Mouse (Mus musculus) fibroblast of lung, adult 2 months (primary cell): Measurements from ENCODE around the gene Lbh.

Experiments used
- DNase-seq: peaks from one replicate; pipeline ENCODE4 v3.0.0-alpha.2; 2011; ENCODE audit warnings: low read depth

Gene Lbh

DNA sequence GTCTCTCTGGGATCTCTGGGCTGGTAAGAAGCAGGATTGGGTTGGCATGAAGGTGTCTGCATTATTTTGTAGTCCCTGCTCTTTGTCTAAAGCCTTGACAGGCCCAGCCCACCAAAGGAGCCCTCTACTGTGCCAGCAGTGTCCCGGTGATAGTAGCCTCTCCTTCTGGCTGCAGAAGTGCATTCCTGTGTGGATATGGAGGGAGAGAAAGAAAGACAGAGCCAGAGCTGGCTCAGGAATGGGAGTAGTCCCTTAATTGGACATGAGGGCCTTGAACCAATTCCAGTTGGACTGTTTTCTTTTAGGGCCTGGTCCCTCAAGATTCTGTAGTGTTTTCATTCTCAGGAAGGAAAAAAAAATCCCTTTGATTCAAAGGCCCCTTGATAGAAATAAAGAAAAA is 6.4 kb upstream of the Lbh start:
- no peak for DNase-seq

DNA sequence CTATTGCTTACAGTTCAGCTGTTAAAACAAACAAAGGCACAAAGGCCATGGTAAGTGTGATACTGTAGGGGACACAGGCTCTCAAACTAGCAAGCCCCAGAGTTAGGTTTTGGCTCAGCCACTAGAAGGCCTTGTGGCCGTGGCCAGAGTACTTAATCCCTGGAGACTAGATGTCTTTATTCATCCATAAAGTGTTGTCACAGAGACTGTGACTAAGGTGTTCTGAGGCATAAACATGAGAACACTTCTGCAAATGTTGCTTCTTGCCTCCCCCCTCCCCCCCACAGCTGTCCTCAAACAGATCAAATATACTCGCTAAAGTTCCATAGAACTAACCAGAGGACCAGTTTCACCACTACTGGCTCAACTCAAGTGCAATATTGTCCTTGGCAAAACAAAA is 4.0 kb upstream of the Lbh start:
- DNase-seq: no peak

DNA sequence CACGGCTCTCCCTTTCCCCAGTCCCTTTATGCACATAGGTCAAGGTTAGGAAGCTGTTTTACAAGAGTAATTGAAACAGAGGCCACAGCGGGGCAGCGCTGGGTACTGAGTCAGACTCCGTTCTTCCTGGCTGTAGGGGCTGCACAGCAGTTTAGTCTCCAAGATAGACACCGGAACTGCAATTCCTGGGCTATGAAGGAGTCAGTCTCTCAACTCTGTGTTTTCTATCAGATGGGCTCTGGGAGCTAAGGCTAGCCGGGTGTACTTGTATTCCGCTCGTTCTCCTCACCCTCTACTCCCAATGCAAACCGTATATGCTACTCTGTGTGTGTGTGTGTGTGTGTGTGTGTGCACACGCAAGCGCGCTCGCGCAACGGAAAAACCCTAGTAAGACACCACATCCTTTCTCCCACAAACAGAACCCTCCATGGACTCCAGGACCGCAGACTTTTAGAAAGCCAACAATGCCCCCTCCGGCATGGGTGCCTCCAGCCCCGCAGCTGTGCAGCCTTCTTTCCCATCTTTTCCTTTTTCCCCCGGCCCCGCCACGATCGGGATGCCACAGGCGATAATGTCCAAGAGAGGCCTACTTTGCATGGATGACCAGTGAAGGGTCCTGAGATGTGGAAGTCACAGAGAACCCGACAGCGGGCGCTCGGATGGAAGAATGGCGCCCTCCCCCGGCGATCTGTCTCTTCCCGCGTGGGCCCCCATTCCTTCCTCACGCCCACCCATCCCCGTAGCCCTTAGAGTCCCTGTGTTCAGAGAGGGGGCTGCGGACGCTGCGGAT is 669 bp upstream of the Lbh start:
- no peak for DNase-seq

DNA sequence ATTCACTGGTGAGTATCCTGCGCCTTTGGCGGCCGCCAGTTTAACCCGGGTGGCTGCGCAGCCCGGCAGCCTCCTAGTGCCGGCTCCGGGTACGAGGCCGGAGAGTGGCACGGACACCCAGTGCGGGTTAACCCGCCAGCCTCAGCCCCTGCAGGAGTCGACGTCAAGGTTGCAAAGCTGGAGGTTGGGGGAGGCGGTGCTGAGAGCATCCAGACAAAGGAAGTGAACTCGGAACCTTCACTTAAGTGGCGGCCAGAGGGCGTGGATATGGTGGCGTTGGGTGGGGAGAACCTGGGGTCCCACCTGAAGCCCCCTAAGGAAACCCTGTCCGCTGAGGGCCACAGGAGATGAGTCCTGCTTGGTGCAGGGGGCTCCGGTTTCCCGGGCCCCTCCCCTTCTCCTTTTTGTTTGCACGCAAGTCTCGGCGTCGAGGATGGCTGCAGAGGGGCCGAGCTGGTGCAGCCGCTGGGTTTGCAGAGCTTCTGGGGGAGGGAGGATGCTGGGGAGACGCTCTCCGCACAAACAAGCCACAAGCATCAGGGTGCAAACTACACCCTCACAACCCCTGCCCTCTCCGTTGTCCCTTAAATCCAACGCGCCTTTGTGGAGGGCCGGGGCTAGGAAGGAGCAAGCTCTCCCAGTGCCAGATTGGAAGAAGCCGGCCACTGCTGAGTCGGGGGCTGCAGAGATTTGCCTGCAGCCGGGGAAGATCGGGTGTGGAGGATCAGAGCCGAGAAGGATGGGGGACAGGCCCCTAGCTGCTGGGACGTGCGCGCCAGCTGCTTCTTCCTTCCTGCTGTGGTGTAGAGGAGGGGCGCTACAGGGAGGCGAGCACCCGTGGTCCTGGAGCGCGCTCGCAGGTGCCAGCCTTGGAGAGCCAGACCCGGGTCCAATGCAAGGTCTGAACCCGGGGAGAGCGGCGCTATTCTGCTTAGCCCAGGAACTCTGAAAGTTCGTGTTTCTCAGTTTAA is 751 bp downstream of the Lbh start:
- DNase-seq: no peak

DNA sequence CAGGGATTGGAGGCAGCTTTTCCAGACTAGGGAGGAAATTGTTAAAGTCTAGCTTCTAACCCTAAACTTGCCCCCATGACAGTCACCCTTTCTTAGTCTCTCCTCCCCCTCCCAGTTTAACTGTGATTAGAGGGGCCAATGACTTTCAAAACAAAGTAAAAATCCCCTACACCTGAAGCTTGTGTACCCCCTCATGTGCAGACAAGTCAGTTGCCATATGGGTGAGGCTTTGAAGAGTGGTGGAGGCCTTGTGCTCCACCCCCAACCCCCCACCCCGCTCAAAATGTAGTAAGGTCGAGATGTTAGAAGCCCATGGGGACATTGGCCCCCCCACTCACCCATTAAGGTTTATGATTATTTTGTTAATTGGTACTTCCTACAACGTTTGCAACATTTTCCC is 1.5 kb downstream of the Lbh start:
- no peak for DNase-seq

DNA sequence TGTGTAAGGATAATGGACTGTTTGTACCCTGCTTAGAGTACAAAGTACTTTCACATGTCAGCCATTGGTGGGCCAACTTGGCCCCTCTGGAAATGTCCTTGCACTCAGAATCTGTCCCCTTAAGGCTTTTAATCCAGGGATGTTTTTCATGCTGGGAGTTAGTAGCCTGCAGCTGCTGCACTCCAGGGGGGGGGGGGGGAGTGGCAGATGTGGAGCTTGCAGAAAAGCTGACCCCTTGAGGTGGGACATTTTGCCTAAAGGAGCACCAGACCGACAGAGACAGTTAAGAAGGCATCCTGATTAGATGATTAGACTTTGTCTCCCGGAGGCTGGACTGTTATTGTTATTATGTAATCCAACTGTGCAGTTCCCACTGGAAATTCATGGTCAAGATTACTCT is 2.3 kb downstream of the Lbh start:
- no peak for DNase-seq

DNA sequence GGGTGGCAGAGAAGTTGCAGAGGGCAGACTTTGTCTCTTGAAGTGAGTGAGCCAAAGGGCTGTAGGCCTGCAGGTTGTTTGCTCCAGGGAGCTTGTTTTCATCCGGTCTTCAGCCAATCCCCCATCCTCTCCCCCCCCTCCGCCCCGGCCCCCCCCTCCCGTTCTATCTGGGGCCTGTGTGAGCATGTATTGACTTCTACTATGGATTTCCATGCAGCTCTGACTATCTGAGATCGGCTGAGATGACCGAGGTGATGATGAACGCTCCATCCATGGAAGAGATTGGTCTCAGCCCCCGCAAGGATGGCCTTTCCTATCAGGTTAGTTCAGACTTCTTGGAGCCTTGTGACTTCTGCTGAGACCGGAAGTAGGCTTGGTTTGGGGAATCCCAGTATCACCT is 2.9 kb downstream of the Lbh start:
- DNase-seq: no peak

DNA sequence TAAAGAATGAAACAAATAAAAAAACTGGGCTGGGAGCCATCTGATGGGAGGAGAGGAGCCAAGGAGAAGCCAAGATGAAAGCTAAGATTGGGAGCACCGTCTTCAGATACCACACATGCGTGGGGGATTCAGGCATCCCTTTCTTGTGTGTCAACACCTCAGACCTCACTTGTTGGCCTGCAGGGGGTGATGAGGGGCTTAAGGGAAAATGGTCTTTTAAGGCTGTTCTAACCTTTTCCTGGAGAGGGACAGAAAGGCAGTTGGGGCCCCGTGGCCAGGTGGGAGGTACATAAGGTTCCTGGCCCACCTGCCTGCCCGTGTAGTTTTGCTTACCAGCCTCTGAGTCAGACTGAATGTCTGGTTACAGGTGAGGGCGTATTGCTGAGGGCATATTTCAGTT is 4.1 kb downstream of the Lbh start:
- no peak for DNase-seq

DNA sequence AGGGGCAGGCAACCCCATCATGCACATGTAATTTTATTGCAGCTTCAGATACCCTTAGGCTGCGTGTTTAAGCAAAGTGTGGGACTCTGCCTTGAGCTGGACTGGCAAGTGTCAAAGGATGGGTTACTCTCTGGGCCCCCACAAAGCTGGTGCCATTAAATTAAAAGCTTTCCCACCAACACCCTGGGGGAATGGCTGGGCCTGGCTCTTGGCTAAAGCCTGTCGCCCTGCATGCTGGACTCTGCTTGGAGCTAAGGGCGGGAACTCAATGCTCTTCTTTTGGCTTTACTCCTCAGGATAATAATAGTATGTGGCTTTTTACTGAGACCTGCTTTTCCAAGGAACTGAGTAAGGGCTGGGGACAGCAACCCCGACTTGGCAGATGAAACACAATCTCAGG is 5.2 kb downstream of the Lbh start:
- no peak for DNase-seq

DNA sequence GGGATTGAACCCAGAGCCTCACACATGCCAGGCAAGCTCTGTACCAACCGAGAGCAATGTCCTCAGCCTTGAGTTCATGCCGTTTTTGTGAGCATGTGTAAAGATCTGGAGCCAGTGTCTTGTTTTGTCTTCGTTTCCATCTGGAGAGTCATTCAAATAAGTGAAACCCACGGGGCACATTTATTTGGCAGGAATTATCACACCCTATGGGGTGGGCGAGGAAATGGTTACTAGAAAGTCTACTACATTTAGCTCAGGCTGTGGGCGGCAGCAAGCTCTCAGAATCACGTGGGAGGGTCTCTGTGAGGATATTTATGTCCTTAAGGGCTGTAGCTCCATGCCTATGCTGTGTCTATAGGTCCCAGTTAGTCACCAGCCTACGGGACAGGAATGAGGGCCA is 6.2 kb downstream of the Lbh start:
- DNase-seq: no peak

DNA sequence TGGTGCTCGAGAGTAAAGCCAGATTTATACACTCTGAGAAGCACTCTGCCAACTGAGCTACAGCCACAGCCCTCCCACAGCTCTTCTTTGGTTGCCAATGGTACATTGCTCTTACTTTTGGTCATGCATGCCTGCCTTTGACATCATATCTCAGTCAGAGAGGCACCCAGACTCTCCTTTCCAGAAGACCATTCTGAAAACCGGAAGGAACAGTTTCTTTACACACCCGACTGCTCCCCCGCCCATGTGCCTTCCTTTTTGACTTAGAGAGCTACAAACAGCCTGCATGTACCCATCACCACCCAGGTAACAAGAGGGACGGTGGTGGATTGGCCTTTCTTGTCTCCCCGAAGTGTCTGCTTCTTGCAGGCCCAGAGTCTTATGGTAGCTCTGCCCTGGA is 7.0 kb downstream of the Lbh start:
- no peak for DNase-seq

DNA sequence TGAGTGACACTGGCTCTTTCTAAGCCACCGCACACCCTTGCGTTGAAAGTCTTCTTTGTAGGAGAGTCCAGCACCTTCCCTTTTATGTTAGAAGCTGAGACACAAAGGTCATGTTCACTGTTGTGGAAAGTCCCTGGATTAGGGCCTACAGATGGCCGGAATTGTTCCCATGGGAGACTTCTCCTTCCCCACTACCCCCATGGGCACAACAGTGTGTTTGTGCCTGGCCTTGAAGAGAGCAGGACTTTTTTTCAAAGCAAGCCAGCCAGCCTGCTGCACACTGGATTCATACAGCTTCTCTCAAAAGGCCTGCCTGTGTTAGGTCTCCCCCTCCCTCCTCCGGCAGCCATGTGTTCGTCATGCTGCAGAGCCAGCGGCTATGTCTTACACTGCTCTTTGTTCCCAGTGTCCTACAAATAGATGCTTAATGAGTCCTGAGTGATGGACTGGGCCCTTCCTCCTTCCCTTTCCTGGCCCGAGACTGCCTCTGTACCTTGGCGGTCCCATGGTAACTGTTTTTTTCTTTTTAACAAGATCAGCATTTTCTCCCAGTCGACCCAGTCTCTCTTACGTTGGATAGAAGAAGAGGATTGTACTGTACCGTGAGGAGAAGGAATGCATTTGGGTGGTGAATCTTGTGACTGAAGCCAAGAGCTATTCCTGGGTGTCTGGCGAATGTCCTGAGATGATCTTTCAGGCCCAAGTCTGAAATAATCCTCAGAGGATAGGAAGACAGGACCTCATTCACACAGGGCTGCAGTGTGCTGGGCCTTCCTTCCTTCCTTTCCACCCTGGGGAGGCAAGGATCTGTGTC is 7.9 kb downstream of the Lbh start:
- DNase-seq: no peak

DNA sequence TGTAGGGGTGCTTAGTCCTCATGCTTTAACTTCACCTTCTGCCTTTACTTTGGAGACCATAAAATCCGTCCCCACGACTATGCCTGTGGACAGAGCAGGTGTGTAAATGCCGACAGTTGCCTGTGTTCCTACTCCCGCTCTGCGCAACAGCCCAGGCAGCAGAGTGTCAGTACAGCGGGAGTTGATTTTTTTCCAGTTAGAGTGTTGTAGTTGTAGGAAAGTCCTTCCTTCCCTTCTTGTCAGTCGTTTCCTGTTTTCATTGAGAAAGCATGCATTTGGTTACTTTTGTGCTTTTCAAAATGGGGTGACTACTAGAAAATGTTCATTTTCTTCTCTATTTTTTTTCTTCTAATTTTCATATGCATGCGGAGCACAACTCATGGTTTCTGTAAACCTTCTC is 8.9 kb downstream of the Lbh start:
- DNase-seq: no peak

DNA sequence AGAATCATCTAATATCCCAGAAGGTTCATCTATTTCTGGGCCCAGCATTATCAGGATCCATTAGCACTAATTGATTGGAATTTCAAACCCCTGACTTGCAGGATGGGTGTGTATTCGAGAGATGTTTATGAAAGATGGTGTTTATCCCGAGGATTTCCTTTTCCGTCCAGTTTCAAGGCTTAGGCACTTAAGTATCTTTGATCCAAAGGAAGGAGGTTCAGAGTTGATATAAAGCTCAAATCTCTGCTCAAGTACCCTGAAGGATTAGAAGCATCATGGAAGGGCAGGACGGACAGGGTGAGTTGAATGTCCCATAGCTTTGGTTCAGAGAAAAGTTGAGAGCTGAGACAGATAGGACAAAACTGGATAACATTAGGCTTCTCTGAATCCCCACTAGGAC is 15.0 kb downstream of the Lbh start:
- no peak for DNase-seq

DNA sequence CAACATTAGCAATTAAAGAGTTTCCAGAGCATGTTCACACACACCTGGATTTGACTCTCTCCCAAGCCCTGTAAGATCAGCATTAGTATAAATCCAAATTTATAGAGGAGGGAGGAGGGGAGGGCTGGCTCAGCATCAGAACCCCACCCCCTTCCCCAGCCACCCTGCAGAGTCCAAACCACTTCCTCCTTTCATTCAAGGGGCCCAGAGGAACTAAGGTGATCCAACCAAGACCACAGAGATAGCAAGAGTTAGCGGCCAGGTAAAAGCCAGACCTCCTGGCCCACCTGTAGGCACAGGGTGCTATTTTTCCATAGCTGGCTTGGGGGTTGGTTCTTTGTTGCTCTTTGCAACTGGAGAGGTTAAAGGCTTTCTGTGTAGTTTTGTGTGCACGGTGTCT is 16.0 kb downstream of the Lbh start:
- no peak for DNase-seq

DNA sequence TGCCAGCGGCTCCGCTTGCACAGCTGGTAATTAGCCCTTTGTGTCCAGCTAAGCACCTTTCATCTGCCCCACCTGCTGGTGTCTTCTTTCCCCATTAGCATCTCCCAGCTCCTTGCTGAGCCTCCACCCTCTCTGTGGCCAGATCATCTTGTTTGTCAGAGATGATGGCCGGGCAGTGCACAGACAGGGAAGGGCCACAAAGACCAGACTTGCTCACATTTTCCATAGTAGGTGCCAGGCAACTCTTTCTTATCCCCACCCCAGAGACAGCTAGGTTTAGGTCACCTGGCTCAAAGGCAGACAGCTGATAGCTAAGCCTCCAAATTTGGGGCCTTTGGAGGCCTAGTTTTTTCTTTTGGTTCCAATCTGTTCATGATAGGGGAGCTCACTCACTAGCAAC is 16.5 kb downstream of the Lbh start:
- DNase-seq: no peak

DNA sequence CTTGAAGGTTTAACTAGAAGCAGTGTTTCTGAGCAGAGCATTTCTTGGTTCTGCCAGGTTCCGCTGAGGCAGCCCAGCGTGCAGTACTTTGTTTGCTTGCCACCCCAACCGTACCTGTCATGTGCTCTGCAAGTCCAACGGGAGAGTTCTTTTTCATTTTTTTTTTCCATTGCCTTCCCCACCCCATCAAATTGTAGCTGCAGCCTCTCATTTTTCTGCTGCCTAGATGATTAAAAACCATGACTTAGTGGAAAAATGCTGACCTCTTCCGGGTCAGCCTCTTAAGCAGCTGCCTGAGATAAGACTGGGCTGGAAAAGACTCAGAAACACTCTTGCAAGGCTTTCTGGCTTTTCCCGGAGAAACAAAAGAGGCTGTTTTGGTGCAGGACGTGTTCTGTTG is 17.8 kb downstream of the Lbh start:
- no peak for DNase-seq

DNA sequence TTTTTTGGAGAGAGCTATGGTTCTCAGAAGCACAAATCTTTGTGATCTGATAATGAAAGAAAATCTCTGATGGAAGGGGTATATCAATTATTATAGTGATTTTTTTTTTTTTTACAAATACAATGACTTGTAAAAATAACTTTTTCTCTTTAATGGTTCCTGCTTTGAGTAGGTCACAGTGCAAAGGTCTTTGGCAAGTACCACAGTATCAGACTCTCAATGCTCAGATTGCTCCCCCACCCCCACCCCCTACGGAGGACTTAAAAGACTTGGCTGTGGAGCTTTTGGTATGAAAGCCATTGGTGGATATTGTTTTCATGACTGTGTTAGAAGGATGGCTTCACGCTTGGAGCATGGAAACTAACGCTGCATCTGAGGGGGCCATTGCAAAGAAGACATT is 18.2 kb downstream of the Lbh start:
- DNase-seq: no peak

DNA sequence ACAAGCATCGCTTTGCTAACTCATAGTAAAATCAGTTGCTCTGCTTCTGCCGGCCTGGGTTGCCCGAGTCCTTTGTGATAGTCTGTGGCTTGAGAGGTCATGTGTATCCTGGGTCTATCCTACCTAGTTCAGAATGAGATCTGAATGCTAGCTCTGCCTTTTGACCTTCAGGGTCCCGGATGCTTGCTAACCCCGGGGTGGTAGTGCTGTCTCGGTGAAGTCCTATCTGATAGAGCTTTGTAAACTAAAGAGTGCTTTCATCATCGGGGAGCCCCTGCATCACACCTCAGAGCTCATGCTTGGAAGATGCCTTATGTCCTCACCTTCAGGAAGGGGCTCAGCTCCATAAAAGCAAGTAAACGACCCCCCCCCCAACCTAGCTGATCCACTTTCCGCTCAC is 19.1 kb downstream of the Lbh start:
- DNase-seq: no peak

DNA sequence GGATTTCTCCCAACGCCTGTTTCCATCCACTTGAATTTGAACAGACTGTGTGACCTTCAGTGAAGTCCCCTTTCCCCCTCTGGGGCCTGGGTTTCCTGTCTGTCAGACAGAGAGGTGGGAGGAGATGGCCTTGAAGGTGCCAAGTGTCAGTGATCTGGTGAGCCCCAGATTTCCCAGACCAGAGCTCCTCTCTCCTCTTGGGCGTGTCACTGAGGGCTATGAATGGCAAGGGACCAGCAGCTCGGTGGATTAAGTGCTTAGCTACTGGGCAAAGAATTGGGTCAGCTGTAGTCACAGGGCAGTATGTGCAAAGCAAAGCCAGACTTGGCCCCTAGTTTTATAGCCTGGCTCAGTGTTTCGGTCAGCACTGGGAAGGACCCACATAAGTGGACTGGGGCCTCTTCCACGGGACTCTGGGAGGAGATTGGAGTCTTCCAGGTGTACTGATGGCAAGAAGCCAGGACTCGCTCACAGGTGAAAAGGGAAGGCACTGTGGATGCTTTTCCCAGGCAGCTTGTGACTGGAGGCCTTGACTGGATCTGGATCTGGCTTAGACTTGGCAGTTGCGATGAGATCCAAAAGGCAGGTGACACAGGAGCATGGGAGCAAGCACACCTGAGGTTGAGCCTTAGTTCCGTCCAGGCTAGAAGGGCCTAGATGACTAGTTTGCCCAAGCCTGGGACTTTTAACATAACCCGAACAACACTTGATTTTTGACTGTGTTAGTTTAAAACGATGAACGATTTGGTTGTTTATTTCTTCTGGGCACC is 20.1 kb downstream of the Lbh start:
- DNase-seq: no peak

DNA sequence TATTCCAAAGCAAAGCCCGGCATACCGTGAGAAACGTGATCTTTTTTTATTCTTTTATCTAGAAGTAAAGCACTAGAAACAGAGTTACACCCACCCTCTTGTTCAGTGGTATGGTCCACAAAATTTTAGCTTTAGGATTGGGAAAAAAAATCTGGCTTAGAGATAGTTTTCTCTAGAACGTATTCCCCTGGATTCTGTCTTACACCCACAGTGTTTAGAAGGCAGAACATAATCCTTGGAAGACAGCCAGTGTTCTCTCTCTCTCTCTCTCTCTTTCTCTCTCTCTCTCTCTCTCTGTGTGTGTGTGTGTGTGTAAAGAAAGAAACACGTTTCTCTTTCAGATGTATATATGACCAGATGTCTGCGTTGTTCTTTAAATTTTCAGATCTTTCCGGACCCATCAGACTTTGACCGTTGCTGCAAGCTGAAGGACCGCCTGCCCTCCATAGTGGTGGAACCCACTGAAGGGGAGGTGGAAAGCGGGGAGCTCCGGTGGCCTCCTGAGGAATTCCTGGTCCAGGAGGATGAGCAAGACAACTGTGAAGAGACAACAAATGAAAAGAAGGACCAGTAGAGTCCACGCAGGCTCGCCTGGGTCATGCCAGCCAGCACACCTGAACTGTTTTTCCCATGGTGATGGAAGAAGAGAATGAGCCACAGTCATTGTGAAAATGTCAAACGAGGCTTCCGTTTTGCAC is 20.9 kb downstream of the Lbh start:
- DNase-seq: no peak
